Mouse (Mus musculus): ENCODE results near the gene Nampt. TPM values are rescaled to one million over a fixed set of nuclear protein-coding genes. Genes with fewer than 3 reads are reported as not detected.

The Nampt gene
- polyA plus RNA-seq, 2 experiments = 5.5 to 10.9 TPM

DNA sequence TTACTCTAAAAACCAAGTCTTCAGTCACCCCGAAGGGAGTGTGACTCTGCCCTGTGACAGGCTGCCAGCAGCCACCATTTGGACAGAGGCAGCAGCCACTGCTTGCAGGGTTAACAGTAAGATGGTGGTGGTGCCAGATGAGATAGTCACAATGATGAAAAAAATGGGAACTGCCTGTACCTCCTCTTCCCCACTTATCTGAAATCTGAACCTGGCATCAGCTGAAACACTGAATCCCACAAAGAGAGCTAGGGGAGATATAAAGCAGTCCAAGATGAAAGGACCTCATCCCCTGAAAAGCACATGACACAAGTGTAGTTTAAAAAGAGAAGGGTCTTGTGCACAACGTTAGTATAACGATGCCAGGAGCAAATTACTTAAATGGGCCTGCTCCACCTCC lies 21.9 kb upstream of the Nampt start:
- H3K4me2 ChIP-seq (ENCODE audit: low read depth) = no peak overlapping the region
- no peak overlapping the region for H3K4me3 ChIP-seq (ENCODE audit: insufficient read depth in 1 of 2, low read depth in 2 of 2, low read length in 2 of 2)
- no peak for TF ChIP-seq EP300 (IDR thresholded peaks at IDR 0.05; ENCODE audit: low read depth)
- no peak for TF ChIP-seq CTCF (IDR thresholded peaks at IDR 0.05; ENCODE audit: low read depth)
- H3K27ac ChIP-seq = no peak overlapping the region
- no peaks in the 10 kb centered on the region for H3K27me3 ChIP-seq (ENCODE audit: control insufficient read depth, insufficient read depth, low read length)
- H3K9me3 ChIP-seq (ENCODE audit: control insufficient read depth, low read length) = no peaks in the 10 kb centered on the region
- H3K36me3 ChIP-seq (replicated peaks; ENCODE audit: control insufficient read depth, insufficient read depth, low read depth) = no peaks in the 10 kb centered on the region
- H3K4me1 ChIP-seq (replicated peaks; ENCODE audit: control insufficient read depth in 2 of 2, insufficient read depth in 2 of 2, low read length in 1 of 2) = no peaks in the 10 kb centered on the region
- 53% methylated on average over 3 of the region's 3 CpGs for WGBS (ENCODE audit: insufficient replicate concordance)
- ATAC-seq (ENCODE audit: insufficient read depth) = no peak
- no peak overlapping the region for H3K9ac ChIP-seq (replicated peaks)
- DNase-seq (ENCODE audit: low read depth in 3 of 3, low spot score in 3 of 3) = no peak

DNA sequence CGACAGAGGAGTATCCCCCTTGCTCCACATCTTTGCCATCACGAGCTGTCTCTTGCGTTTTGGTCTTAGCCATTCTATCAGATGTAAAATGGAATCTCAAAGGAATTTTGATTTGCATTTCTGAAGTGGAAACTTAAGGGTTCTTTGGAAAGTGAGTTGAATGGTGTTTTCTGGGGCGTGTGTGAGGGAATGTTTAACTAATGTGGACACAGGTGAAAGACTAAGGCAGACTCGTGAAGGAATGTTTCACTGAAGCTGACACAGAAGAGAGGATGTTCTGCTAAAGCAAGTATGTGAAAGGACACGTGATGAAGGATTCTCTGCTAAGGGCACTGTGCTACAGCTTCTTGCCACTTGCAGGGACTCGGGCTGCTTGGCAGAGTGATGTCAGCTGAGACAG lies 18.3 kb upstream of the Nampt start:
- TF ChIP-seq CTCF (IDR thresholded peaks at IDR 0.05; ENCODE audit: low read depth) (no peak), EP300 (IDR thresholded peaks at IDR 0.05; ENCODE audit: low read depth) (no peak)
- Histone ChIP-seq H3K27me3 (ENCODE audit: control insufficient read depth, insufficient read depth, low read length) (no peaks in the 10 kb centered on the region), H3K4me2 (ENCODE audit: low read depth) (no peak overlapping the region), H3K9me3 (ENCODE audit: control insufficient read depth, low read length) (no peaks in the 10 kb centered on the region), H3K36me3 (replicated peaks; ENCODE audit: control insufficient read depth, insufficient read depth, low read depth) (no peaks in the 10 kb centered on the region), H3K9ac (replicated peaks) (no peak overlapping the region), H3K4me1 (replicated peaks; ENCODE audit: control insufficient read depth in 2 of 2, insufficient read depth in 2 of 2, low read length in 1 of 2) (no peaks in the 10 kb centered on the region), H3K27ac (no peak overlapping the region), H3K4me3 (ENCODE audit: insufficient read depth in 1 of 2, low read depth in 2 of 2, low read length in 2 of 2) (no peak overlapping the region)
- DNase-seq (ENCODE audit: low read depth in 3 of 3, low spot score in 3 of 3) (no peak), ATAC-seq (ENCODE audit: insufficient read depth) (no peak)
- 57% methylated on average over 7 of the region's 7 CpGs for WGBS (ENCODE audit: insufficient replicate concordance)

DNA sequence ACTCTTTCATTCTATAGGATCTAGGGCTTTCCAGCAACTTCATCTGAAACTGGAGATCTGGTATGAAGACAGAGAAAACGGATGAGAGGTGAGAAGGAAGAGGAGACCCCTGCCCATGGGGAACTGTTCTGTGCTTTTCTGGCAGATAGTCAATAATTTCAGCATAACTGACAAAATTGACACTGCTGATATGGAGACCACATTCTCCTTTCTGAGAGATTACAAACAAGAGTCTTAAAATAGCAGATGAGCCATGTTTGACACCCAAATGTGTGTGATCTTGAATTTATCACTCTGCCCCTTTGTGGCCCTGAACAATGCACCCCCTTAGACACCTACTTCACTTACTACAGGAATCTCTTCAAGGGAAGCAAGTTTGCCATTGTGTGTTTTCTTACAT lies 13.8 kb upstream of the Nampt start:
- Histone ChIP-seq H3K9me3 (ENCODE audit: control insufficient read depth, low read length) (no peaks in the 10 kb centered on the region), H3K36me3 (replicated peaks; ENCODE audit: control insufficient read depth, insufficient read depth, low read depth) (no peaks in the 10 kb centered on the region), H3K4me2 (ENCODE audit: low read depth) (no peak overlapping the region), H3K27me3 (ENCODE audit: control insufficient read depth, insufficient read depth, low read length) (no peaks in the 10 kb centered on the region), H3K4me1 (replicated peaks; ENCODE audit: control insufficient read depth in 2 of 2, insufficient read depth in 2 of 2, low read length in 1 of 2) (no peaks in the 10 kb centered on the region), H3K9ac (replicated peaks) (no peak overlapping the region), H3K4me3 (ENCODE audit: insufficient read depth in 1 of 2, low read depth in 2 of 2, low read length in 2 of 2) (no peak overlapping the region), H3K27ac (no peak overlapping the region)
- ATAC-seq (ENCODE audit: insufficient read depth) = no peak
- TF ChIP-seq EP300 (IDR thresholded peaks at IDR 0.05; ENCODE audit: low read depth) (no peak), CTCF (IDR thresholded peaks at IDR 0.05; ENCODE audit: low read depth) (no peak)
- 29% methylated on average over 1 of the region's 1 CpGs for WGBS (ENCODE audit: insufficient replicate concordance)
- DNase-seq (ENCODE audit: low read depth in 3 of 3, low spot score in 3 of 3) = no peak

GRCm38 (mm10) chr12:32819823-32820605 lies 669 bp downstream of the Nampt start:
- Histone ChIP-seq H3K27me3 (ENCODE audit: control insufficient read depth, insufficient read depth, low read length) (no peaks in the 10 kb centered on the region), H3K4me3 (ENCODE audit: insufficient read depth in 1 of 2, low read depth in 2 of 2, low read length in 2 of 2) (peak overlapping the region; percentile 81 to 91), H3K4me1 (replicated peaks; ENCODE audit: control insufficient read depth in 2 of 2, insufficient read depth in 2 of 2, low read length in 1 of 2) (peaks cover 5 to 9% of the 10 kb centered on the region in 2 experiments; a peak in 3 of 4 replicates), H3K36me3 (replicated peaks; ENCODE audit: control insufficient read depth, insufficient read depth, low read depth) (no peaks in the 10 kb centered on the region), H3K9me3 (ENCODE audit: control insufficient read depth, low read length) (no peaks in the 10 kb centered on the region), H3K9ac (replicated peaks) (peak overlapping the region; percentile 74), H3K27ac (peak overlapping the region; percentile 49), H3K4me2 (ENCODE audit: low read depth) (peak overlapping the region; percentile 88)
- under 1% methylated on average over 80 of the region's 80 CpGs for WGBS (ENCODE audit: insufficient replicate concordance)
- DNase-seq (ENCODE audit: low read depth in 3 of 3, low spot score in 3 of 3) (peak; percentile 91 to 93 (median 91)), ATAC-seq (ENCODE audit: insufficient read depth) (peak; percentile 96)
- 0 out of 2 replicates have a peak, but pooled peaks have one; percentile 9 for TF ChIP-seq CTCF (IDR thresholded peaks at IDR 0.05; ENCODE audit: low read depth)
- no peak for TF ChIP-seq EP300 (IDR thresholded peaks at IDR 0.05; ENCODE audit: low read depth)

GRCm38 (mm10) chr12:32820688-32821503 lies 1.6 kb downstream of the Nampt start:
- DNase-seq (ENCODE audit: low read depth in 3 of 3, low spot score in 3 of 3) (peak; percentile 36 to 43 (median 42)), ATAC-seq (ENCODE audit: insufficient read depth) (peak; percentile 75)
- peaks cover 5 to 9% of the 10 kb centered on the region in 2 experiments; a peak in 3 of 4 replicates for H3K4me1 ChIP-seq (replicated peaks; ENCODE audit: control insufficient read depth in 2 of 2, insufficient read depth in 2 of 2, low read length in 1 of 2)
- H3K4me3 ChIP-seq (ENCODE audit: insufficient read depth in 1 of 2, low read depth in 2 of 2, low read length in 2 of 2) = peak overlapping the region; percentile 81 to 91
- TF ChIP-seq CTCF (IDR thresholded peaks at IDR 0.05; ENCODE audit: low read depth) (peak; percentile 26; the same call in 1 of the 2 replicates), EP300 (IDR thresholded peaks at IDR 0.05; ENCODE audit: low read depth) (no peak)
- WGBS (ENCODE audit: insufficient replicate concordance) = 1% methylated on average over 48 of the region's 49 CpGs
- no peaks in the 10 kb centered on the region for H3K36me3 ChIP-seq (replicated peaks; ENCODE audit: control insufficient read depth, insufficient read depth, low read depth)
- H3K4me2 ChIP-seq (ENCODE audit: low read depth) = peak overlapping the region; percentile 88
- H3K9ac ChIP-seq (replicated peaks) = peak overlapping the region; percentile 74
- no peaks in the 10 kb centered on the region for H3K9me3 ChIP-seq (ENCODE audit: control insufficient read depth, low read length)
- no peaks in the 10 kb centered on the region for H3K27me3 ChIP-seq (ENCODE audit: control insufficient read depth, insufficient read depth, low read length)
- peak overlapping the region; percentile 49; the same call in 1 of the 2 replicates for H3K27ac ChIP-seq

Data from liver, embryonic 14.5 days (tissue).